Mouse (Mus musculus): Measurements from ENCODE around the gene Ifnar1.

DNA sequence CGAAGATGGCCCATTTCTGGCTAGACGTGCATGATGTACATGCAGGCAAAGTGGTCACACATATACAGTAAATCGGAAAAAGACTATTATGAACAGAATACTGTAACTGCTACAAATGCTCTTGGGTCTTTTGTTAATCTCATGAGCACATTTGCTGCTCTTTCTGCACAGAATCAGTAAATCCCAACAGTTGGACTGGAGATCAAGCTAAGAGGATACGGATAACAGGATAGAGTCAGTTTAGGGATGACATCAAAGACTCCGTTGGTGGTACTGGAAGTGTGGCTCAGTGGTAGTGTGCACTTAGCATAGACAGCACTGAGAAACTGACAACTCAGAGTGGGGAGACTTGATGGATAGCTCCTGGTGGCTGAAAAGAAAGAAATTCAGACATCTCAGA, 803 bp downstream of the Ifnar1 start:
- TF ChIP-seq POLR2A (IDR thresholded peaks at IDR 0.05; ENCODE audit: insufficient read length, low read depth) (no peak), E2F4 (IDR thresholded peaks at IDR 0.05; ENCODE audit: insufficient read depth) (no peak), TCF3 (IDR thresholded peaks at IDR 0.05; ENCODE audit: insufficient read length, low read depth) (no peak), MYOD1 (IDR thresholded peaks at IDR 0.05; ENCODE audit: control insufficient read depth in 1 of 3, insufficient read length in 2 of 3, low read depth in 2 of 3) (no peak), CEBPB (IDR thresholded peaks at IDR 0.05; ENCODE audit: insufficient read depth, poor library complexity, severe bottlenecking) (no peak), REST (IDR thresholded peaks at IDR 0.05; ENCODE audit: insufficient read depth, insufficient read length) (no peak), MYOG (IDR thresholded peaks at IDR 0.05; ENCODE audit: control insufficient read depth in 1 of 3, insufficient read depth in 1 of 3, insufficient read length in 2 of 3, low read depth in 2 of 3) (no peak), MAX (IDR thresholded peaks at IDR 0.05; ENCODE audit: low read depth) (no peak), TCF12 (IDR thresholded peaks at IDR 0.05; ENCODE audit: insufficient read depth, poor library complexity, severe bottlenecking) (no peak), USF1 (IDR thresholded peaks at IDR 0.05; ENCODE audit: low read depth) (no peak), POLR2AphosphoS2 (IDR thresholded peaks at IDR 0.05; ENCODE audit: insufficient read length, low read depth) (no peak)
